Mouse (Mus musculus): ENCODE measurements at regions not wholly inside any gene's neighbourhood (a gene's known extent, or its start where the extent isn't known, plus 50 kb on each side); places are given as distances from the start of the nearest gene placed in this dataset.

- DNase-seq = no peak
- intact Hi-C loops (cut with DNase I) = no loop called here
Observed at GRCm38 (mm10) chr2:17290709-17291108, 440.6 kb downstream of the Nebl start.

- intact Hi-C loops (cut with DNase I) = no loop called here
- peak; percentile 11 to 44 for DNase-seq
Observed at GRCm38 (mm10) chr2:17287598-17287997, 443.7 kb downstream of the Nebl start.

DNA sequence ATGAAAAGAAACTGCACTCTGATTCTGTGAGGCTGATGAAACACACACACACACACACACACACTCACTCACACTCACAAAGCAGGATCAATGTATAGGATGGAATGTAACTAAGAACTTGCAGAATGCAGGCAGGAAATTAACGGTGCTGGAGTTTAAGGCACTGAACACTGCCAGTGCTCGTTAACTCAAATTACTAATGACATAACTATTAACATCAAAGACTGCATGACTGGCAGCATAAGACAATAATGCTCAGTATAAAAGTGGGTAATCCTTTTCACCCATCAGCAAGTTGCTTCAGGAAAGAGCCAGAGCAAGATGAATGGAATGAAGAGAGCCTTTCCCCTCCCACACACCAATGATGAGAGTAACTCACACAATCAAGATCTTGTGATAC is 481.3 kb downstream of the Nebl start:
- no peak for DNase-seq
- intact Hi-C loops (cut with DNase I) = no loop called here

- DNase-seq = no peak
- intact Hi-C loops (cut with DNase I) = no loop called here
Observed at GRCm38 (mm10) chr2:17245821-17246220, 485.4 kb downstream of the Nebl start.

- intact Hi-C loops (cut with DNase I) = no loop called here
- DNase-seq = no peak
Observed at GRCm38 (mm10) chr2:17215607-17216006, 515.7 kb downstream of the Nebl start.

DNA sequence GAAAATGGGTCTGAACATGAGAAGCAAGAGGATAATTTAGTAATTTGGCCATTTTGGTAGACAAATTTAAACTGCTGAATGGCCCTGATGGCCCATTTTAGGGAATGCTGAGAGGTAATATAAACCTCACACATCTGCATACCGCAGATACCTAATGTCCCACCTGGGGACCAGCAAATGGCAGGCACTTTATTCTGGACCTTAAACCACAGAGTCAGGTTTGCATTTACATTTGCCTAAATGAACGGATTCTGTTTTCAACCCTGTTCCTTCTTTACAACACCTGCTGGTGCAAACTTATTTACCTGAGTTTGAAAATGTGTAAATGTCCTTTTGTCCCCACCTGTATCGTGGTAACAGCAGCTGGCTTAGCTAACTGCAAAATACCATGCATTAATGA is 516.4 kb downstream of the Nebl start:
- intact Hi-C loops (cut with DNase I) = no loop called here
- DNase-seq = no peak

GRCm38 (mm10) chr2:17212566-17212965 is 518.7 kb downstream of the Nebl start:
- no peak for DNase-seq
- intact Hi-C loops (cut with DNase I) = no loop called here

GRCm38 (mm10) chr2:17211105-17211504 is 520.2 kb downstream of the Nebl start:
- DNase-seq = no peak
- intact Hi-C loops (cut with DNase I) = no loop called here

DNA sequence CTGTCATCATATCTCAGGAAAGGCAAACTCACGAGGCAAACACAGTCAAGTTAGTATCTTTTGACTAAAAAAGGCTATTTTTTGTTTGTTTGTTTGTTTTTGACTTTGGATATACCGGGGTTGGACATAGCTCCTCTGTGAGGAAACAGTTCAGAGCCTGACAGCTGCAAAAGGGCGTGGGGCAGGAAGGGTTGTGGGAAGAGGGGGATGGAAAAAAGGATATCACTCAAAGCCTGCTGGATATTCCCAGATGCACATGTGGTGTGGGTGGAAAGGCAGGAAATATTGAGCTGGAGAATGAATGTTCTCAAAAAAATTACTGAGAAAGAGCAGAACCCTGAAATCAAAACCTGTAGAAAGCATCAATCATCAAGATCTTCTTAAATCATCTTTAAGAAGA is 537.7 kb downstream of the Nebl start:
- DNase-seq = peak; percentile 16 to 18
- intact Hi-C loops (cut with DNase I) = no loop called here

DNA sequence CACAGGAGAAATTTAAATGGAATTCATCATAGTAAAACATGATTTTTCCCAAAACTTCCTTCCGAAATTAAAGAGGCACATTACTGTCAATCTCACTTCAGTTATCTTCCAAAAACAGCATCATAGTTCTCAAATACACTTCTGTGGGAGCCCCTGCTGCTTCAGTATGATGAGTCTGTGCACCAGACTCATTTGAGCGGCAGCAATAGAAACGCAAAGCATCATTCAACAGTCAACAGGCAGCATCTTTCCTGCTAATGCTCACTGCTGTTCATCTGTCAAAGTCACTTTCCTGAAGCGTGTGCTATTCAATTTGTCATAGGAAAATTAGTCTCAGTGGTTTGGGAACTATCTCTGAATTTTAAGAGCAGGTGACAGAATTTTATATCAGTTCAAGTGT is 542.1 kb downstream of the Nebl start:
- no peak for DNase-seq
- intact Hi-C loops (cut with DNase I) = loop anchor here (5.0 kb wide), 1 partner anchor 832 kb away; the partner anchor contains the start of gene Plxdc2

DNA sequence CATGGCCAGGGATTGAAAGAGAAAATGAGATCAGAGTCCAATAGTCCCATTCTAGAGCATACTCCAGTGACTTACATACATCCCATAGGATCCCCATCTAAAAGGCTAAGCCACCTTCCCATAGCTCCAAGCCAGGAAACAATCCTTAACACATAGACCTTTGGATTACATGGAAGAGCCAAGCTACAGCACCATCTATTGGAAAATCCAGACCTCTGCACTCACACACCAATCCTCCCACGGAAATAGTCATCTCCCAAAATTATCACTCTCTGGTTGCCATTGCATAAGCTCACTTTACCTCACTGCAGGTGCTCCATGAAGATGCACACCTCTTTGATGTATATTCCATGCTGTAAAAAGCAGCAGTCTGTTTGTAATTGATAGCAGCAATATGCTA is 543.4 kb downstream of the Nebl start:
- intact Hi-C loops (cut with DNase I) = loop anchor here (5.0 kb wide), 1 partner anchor 831 kb away; the partner anchor contains the start of gene Plxdc2
- no peak for DNase-seq

DNA sequence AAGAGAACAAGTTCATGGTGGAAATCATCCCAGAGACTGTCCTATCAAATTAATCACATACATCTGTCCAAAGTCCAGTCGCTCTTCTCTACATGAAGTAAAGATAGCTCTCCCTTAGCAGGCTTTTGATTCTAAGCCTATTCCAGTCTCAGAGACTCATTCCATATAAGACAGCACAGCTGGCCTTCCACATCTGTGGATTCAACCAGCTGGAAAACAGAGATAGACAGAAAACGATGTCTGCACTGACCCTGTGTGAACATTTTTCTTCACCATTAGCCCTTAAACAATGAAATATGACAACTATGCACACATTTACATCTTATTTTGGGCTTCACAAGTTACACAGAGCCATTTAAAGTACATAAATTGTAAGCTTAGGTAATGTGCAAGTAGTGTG is 547.6 kb downstream of the Nebl start:
- no peak for DNase-seq
- intact Hi-C loops (cut with DNase I) = no loop called here

DNA sequence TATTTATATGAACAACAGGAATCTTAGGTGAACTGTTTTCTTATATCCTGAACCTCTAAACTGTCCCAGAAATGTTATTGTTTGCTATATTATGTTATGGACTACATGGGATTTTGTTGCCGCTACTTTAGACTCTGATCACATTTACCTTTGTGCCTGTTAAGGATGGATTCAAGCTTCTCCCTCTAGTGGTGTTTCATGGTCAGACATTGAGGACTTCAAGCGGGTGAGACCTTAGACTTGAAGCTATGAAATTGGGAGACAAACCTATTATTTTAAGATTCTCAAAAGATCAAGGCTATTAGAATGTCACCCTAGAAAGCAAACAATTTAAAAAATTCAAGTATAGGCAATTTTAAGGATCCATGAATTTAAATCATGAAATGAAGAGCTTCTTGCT is 549.7 kb downstream of the Nebl start:
- intact Hi-C loops (cut with DNase I) = no loop called here
- no peak for DNase-seq

DNA sequence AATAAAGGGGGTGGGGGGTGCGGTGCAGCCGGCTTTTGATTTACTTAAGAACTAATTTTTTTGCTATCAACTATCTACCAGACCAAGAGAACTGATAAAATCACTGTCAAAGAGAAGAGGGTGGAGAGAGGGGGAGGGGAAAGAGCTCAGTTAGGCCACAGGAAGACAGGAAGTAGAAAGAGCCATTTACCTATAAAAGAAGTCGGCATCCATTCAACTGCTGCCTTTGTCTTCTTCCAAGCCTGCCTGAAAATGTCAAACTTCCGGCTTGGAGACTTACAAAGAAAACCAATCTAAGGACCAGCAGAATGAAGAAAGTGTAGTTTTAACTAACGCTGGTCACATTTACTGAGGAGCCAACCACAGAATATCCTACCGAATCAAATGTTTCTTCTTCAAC is 562.4 kb downstream of the Nebl start:
- no peak for DNase-seq
- intact Hi-C loops (cut with DNase I) = no loop called here

DNA sequence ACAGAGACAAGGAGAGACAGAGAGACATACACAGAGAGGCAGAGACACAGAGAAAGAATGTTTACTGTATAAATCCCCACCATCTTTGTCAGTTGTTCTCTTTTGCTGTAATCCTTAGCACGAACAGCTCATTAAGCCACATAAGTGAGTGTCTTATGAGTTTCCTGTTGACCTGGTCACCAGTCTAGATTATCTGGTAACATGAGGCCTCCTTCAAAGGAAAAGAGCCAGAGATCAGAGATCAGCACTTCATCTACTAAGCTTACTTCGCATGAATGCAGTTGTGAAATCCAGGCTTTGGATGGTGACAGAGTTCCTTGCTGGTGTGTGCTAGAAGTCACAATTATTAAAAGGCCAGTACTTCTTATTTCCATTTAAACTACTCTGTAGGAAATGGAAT is 566.2 kb downstream of the Nebl start:
- no peak for DNase-seq
- intact Hi-C loops (cut with DNase I) = no loop called here

GRCm38 (mm10) chr2:17158463-17158862 is 572.8 kb downstream of the Nebl start:
- peak; percentile 11 to 24 for DNase-seq
- intact Hi-C loops (cut with DNase I) = no loop called here

GRCm38 (mm10) chr2:17157336-17157735 is 573.9 kb downstream of the Nebl start:
- no peak for DNase-seq
- intact Hi-C loops (cut with DNase I) = no loop called here

- intact Hi-C loops (cut with DNase I) = no loop called here
- no peak for DNase-seq
Observed at GRCm38 (mm10) chr2:17155596-17155995, 575.7 kb downstream of the Nebl start.

DNA sequence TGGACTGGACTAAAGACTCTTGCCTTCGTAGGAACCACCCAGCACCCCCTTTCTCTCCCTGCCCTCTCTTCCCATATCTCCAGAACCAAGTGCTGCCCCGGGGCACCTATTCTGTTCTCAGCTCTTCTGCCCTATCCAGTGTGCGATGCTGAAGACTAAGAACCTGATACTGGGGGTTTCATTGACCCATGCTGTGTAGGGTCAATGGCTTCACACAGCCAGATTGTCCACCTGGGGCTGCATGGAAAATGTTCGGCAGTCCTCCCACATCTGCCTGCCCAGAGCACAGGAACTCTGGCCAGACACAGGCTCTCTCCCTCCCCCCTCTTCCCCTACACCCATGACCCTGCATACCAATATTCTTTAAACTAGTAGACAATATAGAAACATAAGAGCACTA is 607.6 kb downstream of the Nebl start:
- DNase-seq = no peak
- intact Hi-C loops (cut with DNase I) = no loop called here

- no peak for DNase-seq
- intact Hi-C loops (cut with DNase I) = no loop called here
Observed at GRCm38 (mm10) chr2:17117292-17117691, 614.0 kb downstream of the Nebl start.

DNA sequence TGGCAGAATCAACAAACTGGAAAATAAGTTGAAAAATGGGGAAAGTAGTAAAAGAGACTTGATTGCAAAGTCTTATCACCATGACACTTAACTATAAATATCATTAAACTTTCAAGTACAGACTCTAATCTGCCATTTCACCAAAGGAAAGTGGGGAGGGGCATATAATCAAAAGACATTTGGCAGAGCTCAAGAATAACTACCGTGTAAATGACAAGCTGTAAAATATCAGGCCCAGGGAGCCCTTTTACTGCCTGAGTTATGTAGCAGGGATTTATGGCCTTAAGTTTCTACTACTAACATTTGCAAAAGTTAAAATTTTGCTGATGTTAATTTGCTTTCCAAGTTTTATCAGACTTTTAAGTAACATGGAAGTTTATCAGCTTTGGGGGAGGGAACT is 620.1 kb downstream of the Nebl start:
- DNase-seq = no peak
- intact Hi-C loops (cut with DNase I) = no loop called here

GRCm38 (mm10) chr2:17101161-17101560 is 630.1 kb downstream of the Nebl start:
- DNase-seq = no peak
- intact Hi-C loops (cut with DNase I) = no loop called here

GRCm38 (mm10) chr2:17097546-17097945 is 633.7 kb downstream of the Nebl start:
- intact Hi-C loops (cut with DNase I) = no loop called here
- DNase-seq = no peak

GRCm38 (mm10) chr2:17091454-17091853 is 639.8 kb downstream of the Nebl start:
- DNase-seq = no peak
- intact Hi-C loops (cut with DNase I) = no loop called here
